Mouse (Mus musculus) neural tube, embryonic 14.5 days (tissue): ENCODE data around the gene Tbc1d1. TPM values are rescaled to one million over a fixed set of nuclear protein-coding genes. Genes with fewer than 3 reads are reported as not detected.

Experiments
- ATAC-seq: fragments of 200-750 bp; cut with Nextera tagmentation; 2 replicates; pipeline ENCODE4 v1.8.0; 2017; ENCODE audit warnings: low read depth, mild to moderate bottlenecking, moderate TSS enrichment, moderate library complexity
- H3K27ac ChIP-seq: fragments of 300-500 bp; sonication (generic); 2 replicates; pipeline ENCODE4 v1.5.1; 2014; ENCODE audit warnings: low read depth, mild to moderate bottlenecking, control low read depth, low read length, moderate library complexity, mixed read lengths
- H3K27me3 ChIP-seq: fragments of 300-500 bp; sonication (generic); 2 replicates; pipeline ENCODE4 v1.6.1; 2014; ENCODE audit warnings: low read length; ENCODE audit not compliant: control insufficient read depth, insufficient read depth
- H3K36me3 ChIP-seq: fragments of 300-500 bp; sonication (generic); 2 replicates; pipeline ENCODE4 v1.6.1; 2014; ENCODE audit warnings: low read length, mixed read lengths; ENCODE audit not compliant: control insufficient read depth, insufficient read depth
- H3K4me1 ChIP-seq: fragments of 300-500 bp; sonication (generic); 2 replicates; pipeline ENCODE4 v1.6.1; 2014; ENCODE audit warnings: low read length; ENCODE audit not compliant: control insufficient read depth, insufficient read depth
- H3K4me2 ChIP-seq: fragments of 300-500 bp; sonication (generic); 2 replicates; pipeline ENCODE4 v1.6.1; 2014; ENCODE audit warnings: mild to moderate bottlenecking, low read depth, low read length, control low read depth
- H3K4me3 ChIP-seq: fragments of 300-500 bp; sonication (generic); 2 replicates; pipeline ENCODE4 v1.5.1; 2014; ENCODE audit warnings: low read depth, low read length, control low read depth, mixed read lengths
- H3K9ac ChIP-seq: fragments of 300-500 bp; sonication (generic); replicated peaks from 2 replicates; pipeline ENCODE4 v1.6.1; 2014; ENCODE audit warnings: low read depth, mild to moderate bottlenecking, control low read depth, low read length, mixed read lengths
- H3K9me3 ChIP-seq: fragments of 300-500 bp; sonication (generic); 2 replicates; pipeline ENCODE4 v1.6.1; 2016; ENCODE audit warnings: low read length; ENCODE audit not compliant: control insufficient read depth
- WGBS: fragments of 180-500 bp; shearing (Covaris S2); extraction: QIAGEN DNeasy Blood & Tissue Kit; methylation state at CpG from one replicate; pipeline ENCODE4 v1.1.7; 2014; 5-methylcytosine and 5-hydroxymethylcytosine counted together
- polyA plus RNA-seq: library from polyadenylated mRNA; unstranded; fragments of >200 nt; fragmentation: Nextera tagmentation; extraction: Ambion mirVana; gene quantifications from 2 replicates; pipeline ENCODE4 v1.2.1, GENCODE M21; 2014

Gene Tbc1d1
- polyA plus RNA-seq, 1 experiment from 2014 or later = 16.0 TPM

DNA sequence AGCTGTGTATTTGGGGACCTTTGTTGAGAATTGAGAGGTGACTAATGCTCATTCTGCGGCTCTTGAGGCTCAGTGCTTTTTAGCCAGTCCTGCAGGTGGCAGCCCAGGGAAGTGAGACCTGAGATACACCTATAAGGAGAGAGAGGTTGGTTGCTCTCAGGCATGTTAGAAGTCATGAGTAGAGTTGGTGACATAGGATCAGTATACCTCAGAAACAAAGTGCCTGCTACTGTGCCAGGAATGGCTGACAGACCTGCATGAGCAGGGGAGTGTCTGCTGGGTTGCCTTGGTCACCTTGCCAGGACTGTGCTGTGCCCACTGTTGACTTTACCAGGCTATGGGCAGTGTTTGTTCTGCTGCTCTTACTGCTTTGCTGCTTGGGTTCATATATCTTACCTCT is 157.4 kb downstream of the Tbc1d1 start:
- Histone ChIP-seq H3K27ac (no peak overlapping the region), H3K9ac (no peak overlapping the region), H3K4me1 (peaks cover 14% of the 10 kb centered on the region; the same call in 1 of the 2 replicates), H3K4me3 (no peak overlapping the region), H3K36me3 (no peaks in the 10 kb centered on the region), H3K4me2 (no peak overlapping the region), H3K9me3 (no peaks in the 10 kb centered on the region), H3K27me3 (no peaks in the 10 kb centered on the region)
- peak; percentile 21; the same call in 1 of the 2 replicates for ATAC-seq
- 90% methylated on average over 1 of the region's 1 CpGs for WGBS

- peaks cover 14% of the 10 kb centered on the region; the same call in 1 of the 2 replicates for H3K4me1 ChIP-seq
- H3K27me3 ChIP-seq = no peaks in the 10 kb centered on the region
- no peak overlapping the region for H3K9ac ChIP-seq
- no peak overlapping the region for H3K4me3 ChIP-seq
- WGBS = 9% methylated on average over 6 of the region's 6 CpGs
- no peaks in the 10 kb centered on the region for H3K36me3 ChIP-seq
- no peak overlapping the region for H3K4me2 ChIP-seq
- no peaks in the 10 kb centered on the region for H3K9me3 ChIP-seq
- peak overlapping the region; percentile 67; the same call in 1 of the 2 replicates for H3K27ac ChIP-seq
- ATAC-seq = peak; percentile 74
These were observed 158.4 kb downstream of the Tbc1d1 start for GRCm38 (mm10) chr5:64314288-64315052.

GRCm38 (mm10) chr5:64315088-64315487 is 159.0 kb downstream of the Tbc1d1 start:
- H3K36me3 ChIP-seq = no peaks in the 10 kb centered on the region
- no peak overlapping the region for H3K4me2 ChIP-seq
- no peak for ATAC-seq
- no peak overlapping the region for H3K4me3 ChIP-seq
- WGBS = 91% methylated on average over 1 of the region's 1 CpGs
- H3K9me3 ChIP-seq = no peaks in the 10 kb centered on the region
- peaks cover 14% of the 10 kb centered on the region; the same call in 1 of the 2 replicates for H3K4me1 ChIP-seq
- H3K9ac ChIP-seq = no peak overlapping the region
- H3K27me3 ChIP-seq = no peaks in the 10 kb centered on the region
- no peak overlapping the region for H3K27ac ChIP-seq

DNA sequence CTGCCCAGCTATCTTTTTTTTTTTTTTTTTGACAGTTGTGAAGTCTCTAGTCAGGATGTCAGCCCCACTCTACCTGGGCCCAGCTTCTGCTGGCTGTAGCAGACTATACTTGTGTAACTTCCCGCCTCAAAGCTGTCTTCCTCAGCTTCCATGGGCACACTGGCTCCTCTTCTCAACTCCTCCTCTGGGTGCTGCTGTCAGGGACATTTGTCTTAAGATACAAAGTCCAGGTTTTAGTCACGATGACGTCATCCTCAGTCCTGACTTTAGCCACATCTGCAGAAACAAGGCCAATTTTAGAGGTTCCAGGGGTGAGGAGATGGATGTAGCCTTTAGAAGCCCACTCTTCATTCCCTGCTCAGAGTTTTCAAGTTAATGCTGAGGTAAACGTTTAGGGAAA is 167.2 kb downstream of the Tbc1d1 start:
- H3K4me1 ChIP-seq = 0 out of 2 replicates have a peak, but pooled peaks cover 3% of the 10 kb centered on the region
- no peak overlapping the region for H3K4me2 ChIP-seq
- H3K27ac ChIP-seq = no peak overlapping the region
- no peak overlapping the region for H3K9ac ChIP-seq
- no peaks in the 10 kb centered on the region for H3K36me3 ChIP-seq
- 89% methylated on average over 4 of the region's 4 CpGs for WGBS
- no peaks in the 10 kb centered on the region for H3K9me3 ChIP-seq
- H3K27me3 ChIP-seq = no peaks in the 10 kb centered on the region
- H3K4me3 ChIP-seq = no peak overlapping the region
- ATAC-seq = no peak

GRCm38 (mm10) chr5:64324353-64324752 is 168.2 kb downstream of the Tbc1d1 start:
- Histone ChIP-seq H3K9me3 (no peaks in the 10 kb centered on the region), H3K27me3 (no peaks in the 10 kb centered on the region), H3K4me3 (no peak overlapping the region), H3K4me2 (no peak overlapping the region), H3K9ac (no peak overlapping the region), H3K4me1 (0 out of 2 replicates have a peak, but pooled peaks cover 3% of the 10 kb centered on the region), H3K36me3 (no peaks in the 10 kb centered on the region), H3K27ac (no peak overlapping the region)
- no peak for ATAC-seq
- WGBS = 94% methylated on average over 12 of the region's 12 CpGs

DNA sequence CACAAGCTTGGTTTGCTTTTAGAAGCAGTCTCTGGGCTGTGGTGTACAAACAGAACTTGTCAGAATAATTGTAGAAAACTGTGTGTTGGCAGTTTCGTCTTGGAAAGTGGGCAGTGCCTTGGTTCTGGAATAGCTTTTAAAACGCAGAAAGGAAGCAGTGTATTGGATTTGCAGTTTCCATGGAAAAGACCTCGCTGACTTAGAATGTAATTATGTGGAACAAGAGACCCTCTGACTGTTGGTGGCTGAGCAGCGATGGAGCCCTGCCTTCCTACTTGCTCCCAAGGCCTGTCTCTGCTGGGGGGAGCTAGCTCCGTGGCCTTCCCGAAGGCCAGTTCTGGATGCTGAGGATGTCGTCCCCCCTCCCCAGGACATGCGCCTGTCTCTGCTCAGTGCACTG is 168.8 kb downstream of the Tbc1d1 start:
- H3K9ac ChIP-seq = no peak overlapping the region
- 0 out of 2 replicates have a peak, but pooled peaks cover 3% of the 10 kb centered on the region for H3K4me1 ChIP-seq
- H3K27me3 ChIP-seq = no peaks in the 10 kb centered on the region
- peak; percentile 33; the same call in 1 of the 2 replicates for ATAC-seq
- 67% methylated on average over 8 of the region's 8 CpGs for WGBS
- H3K27ac ChIP-seq = no peak overlapping the region
- no peaks in the 10 kb centered on the region for H3K36me3 ChIP-seq
- no peak overlapping the region for H3K4me3 ChIP-seq
- no peak overlapping the region for H3K4me2 ChIP-seq
- no peaks in the 10 kb centered on the region for H3K9me3 ChIP-seq

GRCm38 (mm10) chr5:64325741-64326355 is 169.7 kb downstream of the Tbc1d1 start:
- H3K4me3 ChIP-seq = no peak overlapping the region
- H3K9ac ChIP-seq = no peak overlapping the region
- no peaks in the 10 kb centered on the region for H3K36me3 ChIP-seq
- H3K27ac ChIP-seq = no peak overlapping the region
- H3K4me2 ChIP-seq = no peak overlapping the region
- H3K9me3 ChIP-seq = no peaks in the 10 kb centered on the region
- 0 out of 2 replicates have a peak, but pooled peaks cover 3% of the 10 kb centered on the region for H3K4me1 ChIP-seq
- no peak for ATAC-seq
- 86% methylated on average over 5 of the region's 5 CpGs for WGBS
- H3K27me3 ChIP-seq = no peaks in the 10 kb centered on the region

GRCm38 (mm10) chr5:64326427-64327181 is 170.5 kb downstream of the Tbc1d1 start:
- 77% methylated on average over 7 of the region's 7 CpGs for WGBS
- peak; percentile 52; the same call in 1 of the 2 replicates for ATAC-seq

More at GRCm38 (mm10) chr5:64326427-64327181, 170.5 kb downstream of the Tbc1d1 start:
- H3K36me3 ChIP-seq = no peaks in the 10 kb centered on the region
- H3K27me3 ChIP-seq = no peaks in the 10 kb centered on the region
- no peaks in the 10 kb centered on the region for H3K9me3 ChIP-seq
- no peak overlapping the region for H3K27ac ChIP-seq
- 0 out of 2 replicates have a peak, but pooled peaks cover 3% of the 10 kb centered on the region for H3K4me1 ChIP-seq
- no peak overlapping the region for H3K4me3 ChIP-seq
- no peak overlapping the region for H3K9ac ChIP-seq
- H3K4me2 ChIP-seq = no peak overlapping the region
